Mouse (Mus musculus): ENCODE measurements around the gene Ces1d.

Ces1d gene

DNA sequence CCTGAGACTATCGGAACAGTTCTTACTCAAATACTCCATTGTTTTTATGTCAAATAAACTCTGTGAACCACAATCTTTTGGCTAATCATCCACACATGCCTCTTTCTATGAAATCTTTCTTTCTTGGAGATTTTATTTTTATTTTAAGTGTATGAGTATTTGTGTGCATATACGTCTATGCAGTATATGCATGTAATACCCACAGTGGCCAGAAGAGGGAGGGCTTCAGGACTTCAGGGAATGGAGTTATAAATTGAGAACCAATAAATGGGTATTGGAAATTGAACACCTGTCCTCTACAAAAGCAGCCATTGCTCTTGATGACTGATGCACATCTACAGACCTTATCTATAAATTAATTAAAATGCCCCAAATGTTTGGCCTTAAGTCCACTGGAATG, 65.4 kb downstream of the Ces1d start:
- DNase-seq (ENCODE audit: low spot score): no peak

DNA sequence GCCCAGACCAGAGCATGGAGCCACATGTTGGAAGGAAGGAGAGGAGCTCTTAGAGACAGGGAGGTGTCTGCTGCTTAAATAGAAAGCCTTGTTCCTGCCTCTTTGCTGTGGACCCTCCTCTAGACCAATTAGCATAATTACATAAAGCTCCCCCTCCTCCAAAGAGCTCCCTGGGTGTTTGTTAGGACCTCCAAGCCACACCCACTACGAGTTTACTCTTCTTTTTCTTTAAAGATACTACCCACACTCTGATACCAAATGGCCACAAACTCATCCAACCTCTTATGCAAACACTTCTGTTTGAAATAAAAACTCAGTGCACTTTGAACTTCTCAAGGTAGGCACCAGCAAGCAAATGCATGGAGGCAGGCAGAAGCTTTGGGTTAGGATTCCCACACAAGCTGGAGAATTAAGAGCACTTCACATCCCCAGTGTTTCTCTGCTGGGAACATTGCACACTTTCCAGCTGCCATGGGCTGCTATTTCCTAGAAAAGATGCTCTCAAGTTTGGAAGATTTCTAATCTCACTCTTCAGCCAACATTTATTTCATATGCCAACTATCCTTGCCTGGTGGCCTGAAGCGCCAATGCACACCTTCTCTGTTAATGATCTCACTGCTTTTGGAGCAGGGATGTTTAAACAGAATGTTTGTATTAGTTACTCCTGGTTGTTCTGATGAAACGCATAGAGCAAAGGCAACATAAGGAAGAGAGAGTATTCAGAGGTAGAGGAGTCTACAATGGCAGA, 66.2 kb downstream of the Ces1d start, which contains the start of gene Ces1c:
TSS of gene Ces1c (minus strand) at position 51 of the 748 bp plus-strand sequence.
- DNase-seq (ENCODE audit: low spot score): no peak

DNA sequence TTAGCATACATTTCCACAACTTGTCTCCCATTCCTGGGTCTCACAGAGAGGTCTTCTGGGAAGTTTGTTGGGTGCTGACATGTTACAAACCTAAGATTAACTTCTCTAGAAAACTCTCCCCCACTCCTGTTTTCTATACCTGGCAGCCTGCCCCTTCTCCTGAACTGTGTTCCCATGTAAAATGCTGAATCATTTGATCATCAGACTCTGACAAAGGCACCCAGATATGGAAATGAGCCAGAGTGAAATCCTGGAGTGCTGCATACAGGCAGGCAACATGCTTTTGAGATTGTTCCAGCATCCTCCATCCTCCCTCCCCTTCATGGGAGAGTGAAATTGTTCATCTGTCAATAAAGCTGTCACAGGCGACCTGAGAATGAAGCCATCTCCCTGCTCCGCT, 71.2 kb downstream of the Ces1d start:
- no peak for DNase-seq (ENCODE audit: low spot score)

DNA sequence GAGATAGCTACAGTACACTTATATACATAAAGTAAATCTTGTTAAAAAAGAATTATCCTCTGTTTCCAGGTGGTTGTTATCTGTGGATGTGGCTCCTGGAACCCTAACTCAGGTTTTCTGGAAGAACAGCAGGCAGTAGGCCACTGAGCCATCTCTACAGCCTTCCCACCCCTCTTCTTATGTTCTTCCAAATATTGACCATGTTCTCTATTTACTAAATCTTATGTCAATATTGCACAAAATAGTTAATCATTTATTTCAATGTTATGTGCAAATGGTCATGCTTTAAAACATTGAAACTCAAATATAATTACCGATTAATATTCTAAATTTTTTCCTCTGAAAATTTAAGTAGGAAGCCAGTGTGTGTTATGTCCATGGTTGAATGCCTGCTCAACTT, 75.6 kb downstream of the Ces1d start:
- no peak for DNase-seq (ENCODE audit: low spot score)
